Mouse (Mus musculus) splenic B cell, adult 2 months (primary cell): ENCODE measurements around the gene Vldlr.

Source experiments
- DNase-seq: peaks from one replicate; pipeline ENCODE4 v3.0.0-alpha.2; 2011; ENCODE audit warnings: low read depth, low spot score
- H3K27me3 ChIP-seq: 2 replicates; pipeline ENCODE4 v1.6.1; 2012; ENCODE audit warnings: mild to moderate bottlenecking, low read length, moderate library complexity, mixed read lengths; ENCODE audit not compliant: control insufficient read depth, poor library complexity, insufficient read depth, severe bottlenecking
- H3K36me3 ChIP-seq: 2 replicates; pipeline ENCODE4 v1.6.1; 2012; ENCODE audit warnings: mild to moderate bottlenecking, low read length, moderate library complexity, mixed read lengths; ENCODE audit not compliant: control insufficient read depth, poor library complexity, insufficient read depth, severe bottlenecking

The Vldlr gene

GRCm38 (mm10) chr19:27216318-27216717, at the start of gene Vldlr:
TSS of gene Vldlr (plus strand) at chr19:27216484.
- DNase-seq, result no peak
- no peaks in the 10 kb centered on the region for H3K36me3 ChIP-seq
- 0 out of 2 replicates have a peak, but pooled peaks cover 2% of the 10 kb centered on the region for H3K27me3 ChIP-seq

GRCm38 (mm10) chr19:27167601-27168319, 48.5 kb upstream of the Vldlr start:
- DNase-seq, result no peak

GRCm38 (mm10) chr19:27173836-27174235, 42.4 kb upstream of the Vldlr start:
- DNase-seq, result no peak
- no peaks in the 10 kb centered on the region for H3K36me3 ChIP-seq
- no peaks in the 10 kb centered on the region for H3K27me3 ChIP-seq

More at GRCm38 (mm10) chr19:27167601-27168319, 48.5 kb upstream of the Vldlr start:
- Histone ChIP-seq H3K27me3 (no peaks in the 10 kb centered on the region), H3K36me3 (no peaks in the 10 kb centered on the region)

GRCm38 (mm10) chr19:27175617-27176016, 40.7 kb upstream of the Vldlr start:
- Histone ChIP-seq H3K36me3 (no peaks in the 10 kb centered on the region), H3K27me3 (no peaks in the 10 kb centered on the region)
- no peak for DNase-seq

GRCm38 (mm10) chr19:27176558-27176957, 39.7 kb upstream of the Vldlr start:
- Histone ChIP-seq H3K27me3 (no peaks in the 10 kb centered on the region), H3K36me3 (no peaks in the 10 kb centered on the region)
- no peak for DNase-seq

GRCm38 (mm10) chr19:27178195-27178807, 38.0 kb upstream of the Vldlr start:
- no peak for DNase-seq
- Histone ChIP-seq H3K36me3 (no peaks in the 10 kb centered on the region), H3K27me3 (no peaks in the 10 kb centered on the region)

- no peak for DNase-seq
- no peaks in the 10 kb centered on the region for H3K27me3 ChIP-seq
Measured at GRCm38 (mm10) chr19:27180351-27181122, 35.7 kb upstream of the Vldlr start.

GRCm38 (mm10) chr19:27183511-27183910, 32.8 kb upstream of the Vldlr start:
- Histone ChIP-seq H3K36me3 (no peaks in the 10 kb centered on the region), H3K27me3 (no peaks in the 10 kb centered on the region)
- DNase-seq, result no peak

More at GRCm38 (mm10) chr19:27180351-27181122, 35.7 kb upstream of the Vldlr start:
- H3K36me3 ChIP-seq, result no peaks in the 10 kb centered on the region

- Histone ChIP-seq H3K36me3 (no peaks in the 10 kb centered on the region), H3K27me3 (no peaks in the 10 kb centered on the region; the same call in 1 of the 2 replicates)
- no peak for DNase-seq
Measured at GRCm38 (mm10) chr19:27203711-27204238, 12.5 kb upstream of the Vldlr start.

GRCm38 (mm10) chr19:27210991-27211390, 5.3 kb upstream of the Vldlr start:
- no peaks in the 10 kb centered on the region for H3K36me3 ChIP-seq
- no peak for DNase-seq

GRCm38 (mm10) chr19:27215596-27215995, 688 bp upstream of the Vldlr start:
- Histone ChIP-seq H3K36me3 (no peaks in the 10 kb centered on the region), H3K27me3 (0 out of 2 replicates have a peak, but pooled peaks cover 2% of the 10 kb centered on the region)
- DNase-seq, result no peak

More at GRCm38 (mm10) chr19:27210991-27211390, 5.3 kb upstream of the Vldlr start:
- no peaks in the 10 kb centered on the region for H3K27me3 ChIP-seq

- no peaks in the 10 kb centered on the region for H3K36me3 ChIP-seq
- DNase-seq, result no peak
- H3K27me3 ChIP-seq, result 0 out of 2 replicates have a peak, but pooled peaks cover 2% of the 10 kb centered on the region
Measured at GRCm38 (mm10) chr19:27216767-27217403, 601 bp downstream of the Vldlr start.

GRCm38 (mm10) chr19:27217404-27217940, 1.2 kb downstream of the Vldlr start:
- DNase-seq, result no peak
- Histone ChIP-seq H3K27me3 (0 out of 2 replicates have a peak, but pooled peaks cover 2% of the 10 kb centered on the region), H3K36me3 (no peaks in the 10 kb centered on the region)

GRCm38 (mm10) chr19:27217941-27218411, 1.7 kb downstream of the Vldlr start:
- H3K27me3 ChIP-seq, result 0 out of 2 replicates have a peak, but pooled peaks cover 2% of the 10 kb centered on the region
- H3K36me3 ChIP-seq, result no peaks in the 10 kb centered on the region
- no peak for DNase-seq
